Mouse (Mus musculus): ENCODE measurements at regions not wholly inside any gene's neighbourhood (a gene's known extent, or its start where the extent isn't known, plus 50 kb on each side); places are given as distances from the start of the nearest gene placed in this dataset.

GRCm38 (mm10) chr2:133221762-133222556 is 276.3 kb upstream of the Fermt1 start:
- no peak for DNase-seq (ENCODE audit: low read depth, low spot score)

GRCm38 (mm10) chr2:133235175-133235920 is 289.6 kb upstream of the Fermt1 start:
- DNase-seq (ENCODE audit: low read depth, low spot score), result no peak

DNA sequence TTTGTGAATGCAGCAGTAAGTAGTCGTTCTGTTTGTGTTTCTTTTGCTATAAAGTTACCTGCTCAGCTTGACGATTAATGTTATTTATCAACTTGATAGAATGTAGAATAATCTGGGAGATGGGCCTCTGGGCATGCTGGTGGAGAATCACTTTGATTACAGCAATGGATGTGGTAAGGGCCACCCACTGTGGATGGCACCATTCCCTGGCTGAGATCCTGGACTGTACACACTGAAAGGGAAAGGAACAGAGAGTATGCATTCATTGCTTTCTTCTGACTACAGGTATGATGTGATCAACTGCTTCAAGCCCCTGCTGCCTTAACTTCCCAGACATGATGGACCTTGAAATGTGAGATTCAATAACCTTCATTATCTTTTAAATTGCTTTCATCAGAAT is 299.8 kb upstream of the Bmp2 start:
- DNase-seq (ENCODE audit: low read depth, low spot score), result no peak

DNA sequence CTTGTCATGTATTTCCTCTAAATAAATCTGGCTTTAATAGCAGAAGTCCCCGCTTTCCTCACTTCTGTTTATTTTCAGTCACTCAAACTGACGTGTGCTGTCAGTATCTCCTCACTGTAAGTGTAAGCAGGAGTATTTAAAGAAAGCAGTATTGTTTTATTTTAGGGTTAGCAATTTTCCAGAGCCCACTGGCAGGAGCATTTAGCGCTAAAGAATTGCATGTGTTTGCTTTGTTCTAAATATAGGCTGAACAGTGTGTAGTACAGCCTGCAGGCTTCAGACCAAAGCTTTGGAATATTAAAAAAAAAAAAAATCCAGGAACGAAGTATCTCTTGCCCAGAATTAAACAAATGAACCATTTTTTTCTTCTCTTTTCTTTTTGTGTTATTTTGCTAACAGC is 277.5 kb upstream of the Bmp2 start:
- DNase-seq (ENCODE audit: low read depth, low spot score), result no peak

- no peak for DNase-seq (ENCODE audit: low read depth, low spot score)
These were observed 273.4 kb upstream of the Bmp2 start for GRCm38 (mm10) chr2:133278546-133278945.

GRCm38 (mm10) chr2:133279275-133279674 is 272.7 kb upstream of the Bmp2 start:
- no peak for DNase-seq (ENCODE audit: low read depth, low spot score)

DNA sequence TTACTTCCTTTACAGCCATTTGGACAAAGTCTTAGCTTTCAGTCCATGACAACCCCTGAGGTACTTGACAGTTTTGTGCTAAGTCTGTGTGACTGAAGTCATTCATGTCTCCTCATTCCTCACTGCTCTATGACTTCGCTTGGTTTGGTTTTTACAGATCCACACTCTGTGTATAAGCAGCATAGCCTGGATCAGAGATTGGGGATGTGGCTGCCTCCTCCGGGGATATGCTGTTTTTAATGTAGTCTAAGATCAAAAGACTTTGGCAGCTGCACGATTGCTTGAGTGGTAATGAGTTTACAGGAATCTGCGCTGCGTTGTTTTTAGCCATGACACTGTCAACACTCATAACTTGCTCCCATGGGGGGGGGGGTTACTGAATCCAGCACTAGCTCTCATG is 269.3 kb upstream of the Bmp2 start:
- no peak for DNase-seq (ENCODE audit: low read depth, low spot score)

DNA sequence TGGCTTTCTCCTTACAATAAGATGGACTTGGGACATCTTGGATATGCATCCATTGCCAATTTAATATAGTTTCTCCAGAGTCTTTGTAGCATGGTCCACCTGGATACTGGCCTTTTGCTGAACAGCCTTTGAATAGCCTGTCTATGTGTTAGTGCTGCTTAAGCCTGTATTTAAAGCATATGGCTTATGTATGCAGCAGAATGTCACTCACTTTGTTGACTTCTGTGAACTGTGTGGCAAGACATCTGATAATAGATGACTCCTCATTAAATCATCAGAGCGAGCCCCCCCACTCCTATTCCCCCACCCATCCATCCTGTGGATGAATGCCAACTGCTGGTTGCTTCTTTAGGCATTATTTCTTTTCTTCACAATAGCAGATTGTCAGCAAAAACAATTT is 268.2 kb upstream of the Bmp2 start:
- no peak for DNase-seq (ENCODE audit: low read depth, low spot score)

DNA sequence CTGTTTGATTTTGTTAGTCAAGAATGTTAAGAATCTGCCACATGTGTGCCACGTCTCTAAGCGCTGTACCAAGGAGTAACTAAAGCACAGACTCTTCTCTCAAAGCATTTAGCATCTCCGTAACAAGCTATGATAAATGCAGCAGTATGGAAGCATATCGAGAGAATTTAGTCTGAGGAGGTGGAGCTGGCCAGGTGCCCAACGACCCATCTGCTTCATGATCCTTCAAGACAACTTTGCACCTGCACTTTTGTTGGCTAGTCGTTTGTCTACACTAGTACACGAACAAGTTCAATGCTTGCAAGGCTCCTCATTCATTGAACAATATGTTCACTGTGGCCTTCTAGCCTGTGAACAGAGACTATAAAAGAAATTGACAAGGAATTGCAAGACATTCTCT is 257.8 kb upstream of the Bmp2 start:
- DNase-seq (ENCODE audit: low read depth, low spot score), result no peak

DNA sequence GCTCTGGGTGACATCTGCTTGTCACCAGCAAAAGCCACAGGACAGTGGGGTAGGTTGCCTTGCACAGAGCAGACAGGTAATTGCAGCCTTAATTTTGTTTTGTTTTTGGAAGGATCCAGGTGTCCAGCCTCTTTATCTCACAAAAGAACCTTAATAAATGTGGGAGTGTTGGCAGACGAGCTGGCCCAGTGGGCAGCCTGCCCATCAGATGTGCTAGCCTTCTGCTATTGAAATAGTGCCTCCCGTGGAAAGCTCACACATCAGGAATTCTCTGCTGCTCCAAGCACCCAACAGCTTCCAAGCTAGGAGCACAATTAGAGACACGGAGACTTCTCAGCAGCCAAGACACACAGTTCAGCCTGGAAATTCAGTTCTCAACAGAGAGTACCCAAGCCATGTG is 246.0 kb upstream of the Bmp2 start:
- DNase-seq (ENCODE audit: low read depth, low spot score), result no peak

DNA sequence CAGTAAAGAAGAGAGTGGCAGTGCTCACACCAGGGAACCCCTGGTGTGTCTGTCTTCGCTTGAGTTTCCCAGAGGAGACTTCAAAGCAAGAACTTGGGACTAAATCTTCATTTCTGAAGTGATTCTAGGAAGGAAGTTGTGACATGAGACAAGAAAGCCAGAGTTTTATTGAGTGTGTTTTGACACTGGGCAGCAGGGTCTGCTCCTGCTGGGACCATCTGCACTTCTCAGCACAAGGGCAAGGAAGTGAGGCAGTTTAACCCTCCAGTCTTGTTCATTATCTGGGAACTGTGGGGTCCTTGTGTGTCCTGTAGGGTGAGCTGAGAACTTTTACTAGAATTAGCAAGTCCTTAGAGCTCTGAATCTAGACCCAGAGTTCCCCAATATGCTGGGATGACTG is 241.0 kb upstream of the Bmp2 start:
- DNase-seq (ENCODE audit: low read depth, low spot score), result no peak

DNA sequence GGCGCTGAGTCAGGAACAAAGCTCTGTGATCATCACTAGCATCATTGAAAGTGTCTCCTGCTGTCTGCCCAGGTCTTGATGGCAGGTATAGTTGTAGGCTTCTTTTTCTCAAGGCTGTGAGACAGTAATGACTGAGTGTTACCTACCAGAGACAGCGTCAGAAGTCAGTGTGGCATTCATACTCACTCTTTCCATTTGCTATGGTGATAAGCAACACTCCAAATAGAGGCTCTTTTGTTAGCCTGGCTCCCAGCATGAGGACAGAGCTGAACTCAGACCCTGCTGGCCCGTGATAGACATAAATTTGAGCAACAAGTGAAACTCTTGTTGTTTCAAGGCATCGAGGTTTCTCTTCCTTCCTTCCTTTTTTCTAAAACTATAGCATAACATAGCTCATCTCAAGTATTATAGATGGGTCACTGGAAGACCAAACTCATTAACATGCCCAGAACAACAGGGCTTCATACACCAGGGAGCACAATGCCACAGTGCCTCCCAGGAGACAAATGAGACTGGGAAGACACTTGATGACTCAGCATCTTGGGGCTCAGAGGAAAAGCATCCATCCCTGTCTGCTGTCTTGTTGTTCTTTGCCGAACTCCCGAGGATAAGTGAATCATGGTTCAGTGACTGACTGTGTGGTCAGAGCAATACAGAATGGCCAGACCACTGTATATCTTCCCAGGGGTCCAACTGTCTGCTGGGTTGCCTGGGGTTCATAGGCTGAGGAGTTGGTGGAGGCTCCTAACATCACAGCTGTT is 225.5 kb upstream of the Bmp2 start:
- no peak for DNase-seq (ENCODE audit: low read depth, low spot score)

GRCm38 (mm10) chr2:133327653-133328052 is 224.3 kb upstream of the Bmp2 start:
- no peak for DNase-seq (ENCODE audit: low read depth, low spot score)

GRCm38 (mm10) chr2:133336177-133336901 is 215.6 kb upstream of the Bmp2 start:
- DNase-seq (ENCODE audit: low read depth, low spot score), result no peak

- no peak for DNase-seq (ENCODE audit: low read depth, low spot score)
These were observed 213.8 kb upstream of the Bmp2 start for GRCm38 (mm10) chr2:133338150-133338549.

DNA sequence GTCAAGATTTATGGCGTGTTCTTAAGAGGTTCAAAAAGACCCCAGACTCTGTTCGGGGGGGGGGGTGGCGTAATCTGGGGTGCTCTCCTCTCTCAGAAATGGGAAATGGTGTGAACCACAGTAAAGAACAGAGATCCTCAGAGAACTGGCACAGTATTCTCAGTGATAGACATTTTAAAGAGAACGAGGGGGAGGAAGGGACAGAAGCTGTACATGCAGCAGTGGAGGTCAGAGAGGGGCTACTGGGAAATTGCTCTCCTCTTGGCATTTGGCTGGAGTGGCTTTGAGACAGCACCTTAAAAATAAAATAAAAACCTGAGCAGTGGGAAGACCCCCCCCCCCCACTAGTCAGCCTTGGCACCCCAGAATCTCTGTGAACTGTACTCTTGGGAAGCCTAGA is 210.6 kb upstream of the Bmp2 start:
- DNase-seq (ENCODE audit: low read depth, low spot score), result no peak

- no peak for DNase-seq (ENCODE audit: low read depth, low spot score)
These were observed 205.8 kb upstream of the Bmp2 start for GRCm38 (mm10) chr2:133345964-133346788.

GRCm38 (mm10) chr2:133346789-133347424 is 205.1 kb upstream of the Bmp2 start:
- DNase-seq (ENCODE audit: low read depth, low spot score), result no peak

DNA sequence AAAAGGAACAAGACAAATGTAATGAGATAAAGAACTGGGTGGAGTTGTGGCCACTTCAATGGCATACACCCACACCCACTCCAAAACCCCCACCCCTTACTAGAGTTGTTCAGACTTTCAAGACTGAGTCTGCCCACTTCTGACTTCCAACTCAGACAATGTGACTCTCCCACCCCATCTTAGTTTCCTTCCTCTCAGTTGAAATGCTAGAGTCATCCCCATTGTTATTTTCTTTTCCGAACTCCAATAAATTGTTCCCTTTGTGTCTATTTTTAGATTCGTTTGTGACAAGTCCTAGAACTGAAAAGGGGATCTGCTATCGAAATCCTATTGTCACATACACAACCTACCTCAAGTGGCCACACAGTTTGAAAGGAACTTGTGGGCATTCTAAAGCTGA is 200.7 kb upstream of the Bmp2 start:
- no peak for DNase-seq (ENCODE audit: low read depth, low spot score)

- no peak for DNase-seq (ENCODE audit: low read depth, low spot score)
These were observed 199.2 kb upstream of the Bmp2 start for GRCm38 (mm10) chr2:133352800-133353199.

Data from CD4-positive helper T cell, adult 2 months (primary cell).